Mouse (Mus musculus) embryo, embryonic 10.5 days (tissue): ENCODE data around the gene Olfr172.

Source experiments
- DNase-seq: peaks from one replicate; pipeline ENCODE4 v3.0.0-alpha.2; 2015; ENCODE audit warnings: low spot score

Olfr172 gene

DNA sequence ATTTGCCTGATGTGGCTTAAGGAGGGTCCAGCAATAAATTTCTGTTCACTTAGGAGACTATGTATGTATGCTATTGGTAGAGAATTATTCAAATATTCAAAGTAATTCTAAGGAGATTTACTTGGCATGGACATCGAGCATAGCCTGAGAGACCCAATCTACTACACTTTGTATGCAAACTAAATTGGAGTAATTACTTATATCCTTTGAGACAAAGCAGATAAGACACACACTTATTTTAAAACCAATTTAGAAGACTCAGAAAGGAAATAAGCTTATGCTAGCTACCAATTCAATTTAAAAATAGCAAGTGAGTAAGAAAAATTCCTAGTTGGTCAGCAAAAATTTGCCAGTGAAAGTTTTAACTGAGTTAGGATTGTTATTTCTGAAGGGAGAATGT is at the start of gene Olfr172:
Gene Olfr172 (minus strand): TSS at position 101 of the 400 bp plus-strand sequence.
- no peak for DNase-seq

DNA sequence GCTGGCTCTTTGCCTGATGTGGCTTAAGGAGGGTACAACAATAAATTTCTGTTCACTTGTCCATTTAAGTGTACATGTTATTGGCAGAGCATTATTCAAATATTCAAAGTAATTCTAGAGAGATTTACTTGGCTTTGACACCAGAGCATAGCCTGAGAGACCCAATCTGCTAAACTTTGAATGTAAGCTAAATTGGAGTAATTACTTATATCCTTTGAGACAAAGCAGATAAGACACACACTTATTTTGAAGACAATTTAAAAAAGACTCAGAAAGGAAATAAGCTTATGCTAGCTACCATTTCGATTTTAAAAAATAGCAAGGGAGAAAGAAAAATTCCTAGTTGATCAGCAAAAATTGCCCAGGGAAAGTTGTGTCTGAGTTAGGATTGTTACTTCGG is 37.2 kb upstream of the Olfr172 start, which contains the start of gene Olfr173:
Gene Olfr173 (minus strand): TSS at position 101 of the 400 bp plus-strand sequence.
- no peak for DNase-seq

DNA sequence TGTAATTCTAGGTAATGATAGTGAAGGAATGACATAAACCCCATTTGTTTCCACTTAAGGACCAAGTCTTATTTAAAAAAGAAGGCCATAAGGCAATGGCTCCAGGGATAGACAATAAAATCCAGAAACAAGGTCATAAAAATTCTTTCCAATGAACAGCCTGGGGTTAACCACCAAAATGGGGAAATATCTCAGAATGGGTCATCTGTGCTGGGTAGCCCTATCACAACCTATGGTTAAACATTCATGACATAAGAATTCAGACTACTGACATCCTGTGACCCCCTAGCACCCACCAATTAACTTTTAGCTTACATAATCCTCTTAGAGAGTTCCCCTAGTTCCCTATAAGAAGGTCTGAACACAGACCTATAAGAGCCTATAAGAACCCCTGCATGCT is 6.8 kb downstream of the Olfr172 start:
- DNase-seq, result no peak

DNA sequence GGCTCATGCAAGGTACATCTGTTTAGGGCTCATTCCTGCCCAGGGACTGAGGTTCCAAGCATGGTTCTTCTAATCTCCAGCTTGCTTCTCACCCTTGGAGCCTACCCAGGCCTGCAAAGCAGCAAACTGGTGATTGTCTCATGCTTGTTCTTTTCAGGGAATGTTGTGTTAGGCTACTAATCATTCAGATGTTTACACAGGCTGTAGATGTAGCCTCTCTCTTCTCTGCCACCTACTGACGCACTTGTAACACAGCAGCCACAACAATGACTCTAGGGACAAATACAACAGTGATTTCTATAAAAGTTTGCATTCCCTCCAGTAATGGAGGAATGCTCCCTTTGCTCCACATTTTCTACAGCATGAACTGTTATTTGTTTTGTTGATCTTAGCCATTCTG is 11.7 kb downstream of the Olfr172 start:
- DNase-seq, result peak; percentile 36

DNA sequence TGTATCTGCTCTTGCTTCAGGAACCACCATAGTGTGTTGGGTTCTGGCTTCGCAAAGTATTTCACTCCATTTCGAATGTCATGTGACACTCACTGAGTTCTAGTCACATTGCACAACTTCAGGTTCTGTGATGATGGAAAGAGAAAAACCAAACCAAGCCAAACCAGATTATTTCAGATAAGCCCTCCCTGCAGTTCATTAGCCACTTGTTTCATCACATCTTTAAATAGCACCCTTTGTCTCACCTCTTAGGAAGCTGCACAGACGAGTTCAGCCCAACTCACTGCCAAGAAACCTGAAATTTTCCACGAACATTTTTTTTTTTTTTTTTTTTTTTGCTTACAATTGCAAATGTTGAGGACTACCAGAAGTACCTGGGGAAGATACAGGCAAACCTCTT is 16.3 kb downstream of the Olfr172 start:
- DNase-seq, result no peak

DNA sequence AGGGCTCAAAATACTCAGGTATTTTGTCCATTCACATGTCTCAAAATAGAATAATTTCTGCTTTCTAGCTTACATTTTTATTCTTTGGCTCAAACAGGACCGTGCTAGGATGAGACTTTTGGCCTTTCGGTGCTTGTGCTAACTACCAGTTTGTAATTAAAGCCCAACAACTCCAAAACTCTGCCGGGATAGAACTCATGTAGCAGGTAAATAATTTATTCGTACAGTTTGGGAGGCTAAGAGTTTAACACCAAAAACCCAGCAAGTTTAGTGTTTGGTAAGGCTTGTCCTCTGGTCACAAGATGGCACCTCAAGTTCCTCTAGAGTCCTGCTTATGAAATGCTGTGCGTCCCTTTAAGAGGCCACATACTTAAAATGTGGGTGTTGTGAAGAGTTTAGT is 22.2 kb downstream of the Olfr172 start:
- no peak for DNase-seq

DNA sequence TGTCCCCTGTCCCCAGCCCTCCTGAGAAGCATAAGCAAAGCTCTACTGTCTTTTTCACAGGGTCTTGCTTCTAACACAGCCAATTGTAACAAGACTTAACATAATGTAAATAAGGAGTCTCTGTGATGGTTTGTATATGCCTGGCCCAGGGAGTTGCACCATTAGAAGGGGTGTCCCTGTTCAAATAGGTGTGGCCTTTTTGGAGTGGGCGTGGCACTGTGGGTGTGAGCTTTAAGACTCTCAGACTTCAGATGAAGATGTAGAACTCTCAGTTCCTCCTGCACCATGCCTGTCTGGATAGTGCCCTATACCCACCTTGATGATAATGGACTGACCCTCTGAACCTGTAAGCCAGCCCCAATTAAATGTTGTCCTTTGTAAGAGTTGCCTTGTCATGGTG is 24.2 kb downstream of the Olfr172 start:
- DNase-seq, result no peak

DNA sequence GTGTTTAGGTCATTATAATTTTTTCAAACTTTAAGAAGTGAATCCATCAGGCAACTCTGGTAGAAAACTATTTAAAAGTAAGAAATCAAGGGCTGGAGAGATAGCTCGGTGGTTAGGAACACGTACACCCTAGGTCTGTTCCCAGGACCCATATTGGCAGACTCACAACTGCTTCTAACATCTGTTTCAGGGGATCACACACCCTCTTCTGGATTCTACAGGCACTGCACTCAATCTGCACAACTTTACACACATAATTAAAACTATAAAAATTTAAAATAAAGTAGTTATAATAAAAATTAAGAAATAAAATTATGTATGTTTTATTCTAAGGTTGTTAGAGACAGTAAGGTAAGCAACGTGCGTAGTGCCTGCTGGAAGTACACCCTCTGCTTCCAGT is 24.8 kb downstream of the Olfr172 start:
- no peak for DNase-seq

DNA sequence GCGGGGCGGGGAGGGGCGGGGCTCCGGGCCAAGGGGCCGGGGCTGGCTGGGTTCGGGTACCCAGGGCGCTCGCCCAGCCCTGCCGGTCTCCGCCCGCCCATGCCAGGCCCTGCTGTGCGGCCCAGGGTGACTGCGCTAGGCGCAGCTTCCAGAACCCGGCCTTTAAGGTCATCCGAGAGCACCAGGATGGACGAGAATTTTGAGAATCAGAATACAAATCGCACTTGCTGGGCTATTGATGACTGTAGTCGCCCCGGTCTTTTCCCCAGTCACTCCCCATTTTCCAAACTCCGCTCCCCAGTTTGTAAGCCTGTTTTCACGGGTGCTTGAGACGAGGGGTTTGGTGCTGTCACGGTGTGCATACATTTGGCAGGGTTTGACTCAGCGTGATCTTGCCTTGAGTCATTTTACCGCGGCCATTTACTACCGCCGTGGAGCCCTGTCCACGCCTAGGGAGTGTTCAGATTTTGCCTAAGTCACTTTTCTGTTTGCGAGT is 34.8 kb downstream of the Olfr172 start:
- peak; percentile 45 for DNase-seq

DNA sequence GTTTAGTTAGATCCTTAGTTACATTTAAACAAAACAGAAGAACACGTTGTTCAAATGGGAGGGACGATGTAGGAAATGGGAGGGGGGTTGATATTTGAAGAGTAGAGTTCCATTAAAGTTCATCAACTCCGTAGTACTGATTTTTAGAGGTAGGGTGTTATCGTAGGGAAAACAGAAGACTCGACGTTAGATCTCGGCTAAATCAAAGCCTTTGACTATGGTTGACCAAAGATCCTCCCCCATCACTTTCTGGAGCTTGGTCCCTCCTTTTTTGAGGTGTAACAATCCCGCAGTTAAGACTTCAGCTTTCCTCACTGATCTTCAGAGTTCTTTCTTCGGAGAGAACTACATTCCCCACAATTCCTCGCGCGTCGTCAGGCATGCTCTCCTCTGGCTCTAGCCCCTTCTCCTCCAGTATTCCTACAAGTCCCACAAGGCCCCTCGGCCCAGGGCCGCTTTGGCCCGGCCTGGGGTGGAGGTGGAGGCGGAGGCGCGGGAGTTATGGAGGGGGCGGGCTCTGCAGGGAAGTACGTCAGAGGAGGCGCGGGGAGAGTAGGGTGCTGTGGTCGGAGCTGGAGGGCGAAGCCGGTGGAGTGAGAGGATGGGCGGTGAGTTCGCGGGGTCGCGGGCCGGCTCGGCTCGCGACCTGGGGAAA is 35.4 kb downstream of the Olfr172 start, which contains the start of gene Cldnd1:
Gene Cldnd1 (plus strand): TSS at position 434 of the 655 bp plus-strand sequence.
- DNase-seq, result peak; percentile 97

DNA sequence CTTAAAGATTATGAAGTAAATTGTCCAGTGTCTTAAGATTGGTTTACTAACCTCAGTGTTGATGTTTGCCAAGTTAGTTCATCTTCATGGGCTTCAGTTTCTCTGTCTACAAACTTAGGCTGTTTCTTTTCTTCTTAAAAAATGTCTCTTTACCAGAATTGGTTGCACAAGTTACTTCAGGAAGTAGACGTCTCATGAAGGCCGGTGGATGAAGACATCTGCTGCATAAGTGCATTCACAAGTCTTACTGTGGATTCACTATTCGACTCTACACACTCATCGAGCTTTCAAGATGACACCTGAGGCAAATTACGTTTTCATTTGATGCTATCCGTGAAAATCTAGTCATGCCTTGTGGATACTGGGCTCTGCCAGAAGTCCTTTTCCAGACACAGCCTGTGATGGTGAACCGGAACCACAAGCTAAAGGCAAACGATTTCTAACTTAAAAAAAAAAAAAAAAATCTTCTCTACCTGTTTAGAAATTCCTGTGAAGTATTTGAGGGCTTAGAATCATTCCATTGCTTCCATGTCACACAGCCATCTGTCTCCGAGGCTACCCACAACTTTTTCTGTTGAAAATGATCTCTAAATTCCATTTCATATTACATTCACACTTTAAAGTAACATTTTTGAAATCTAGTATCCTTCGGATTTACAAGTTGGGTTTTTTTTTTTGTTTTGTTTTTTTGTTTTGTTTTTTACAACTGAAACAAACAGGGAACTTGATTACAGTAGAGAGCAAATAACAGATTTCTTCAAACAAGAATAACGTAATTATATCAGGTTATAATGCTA is 36.1 kb downstream of the Olfr172 start:
- DNase-seq, result no peak

DNA sequence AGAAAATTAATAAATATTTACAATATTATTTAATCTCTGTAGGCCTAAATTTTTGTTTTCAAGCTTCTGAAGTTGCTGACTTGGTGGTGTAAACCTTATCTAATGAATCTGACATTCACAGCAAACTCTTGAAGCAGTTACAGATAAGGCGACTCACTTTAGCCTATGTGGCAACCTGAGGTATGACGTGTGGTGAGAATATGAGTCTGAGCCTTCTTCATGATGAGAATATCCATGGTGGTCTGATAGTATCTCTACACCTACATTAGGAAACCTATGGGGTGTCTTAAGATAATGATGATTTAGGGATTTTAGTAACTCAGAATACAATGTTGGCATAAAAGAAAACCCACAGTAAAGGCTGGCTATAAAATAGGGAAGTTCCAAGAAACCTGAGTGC is 40.7 kb downstream of the Olfr172 start:
- DNase-seq, result no peak

DNA sequence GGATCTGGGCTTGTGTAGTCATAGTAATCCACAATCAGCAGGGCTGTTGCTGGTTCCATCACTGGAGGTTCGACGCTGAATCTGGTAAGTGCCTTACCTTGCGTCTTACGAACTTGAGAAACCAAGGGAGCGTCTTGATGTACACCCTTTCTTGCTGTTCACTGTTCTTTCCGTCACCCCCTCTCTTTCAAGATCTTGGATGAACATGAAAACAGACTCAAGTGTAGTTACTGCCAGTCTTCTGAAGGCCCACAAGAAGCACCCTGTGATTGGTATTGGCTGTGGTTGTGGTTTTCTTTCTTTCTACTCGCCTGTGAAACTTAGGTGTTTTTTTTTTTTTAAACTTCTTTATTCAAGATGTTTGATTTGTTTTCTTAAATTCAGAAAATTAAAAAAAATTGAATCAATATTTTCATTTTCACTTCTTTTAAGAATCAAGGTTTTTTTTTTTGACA is 44.3 kb downstream of the Olfr172 start, which contains the start of gene Gpr15:
Gene Gpr15 (minus strand): TSS at position 405 of the 455 bp plus-strand sequence.
- DNase-seq, result no peak

DNA sequence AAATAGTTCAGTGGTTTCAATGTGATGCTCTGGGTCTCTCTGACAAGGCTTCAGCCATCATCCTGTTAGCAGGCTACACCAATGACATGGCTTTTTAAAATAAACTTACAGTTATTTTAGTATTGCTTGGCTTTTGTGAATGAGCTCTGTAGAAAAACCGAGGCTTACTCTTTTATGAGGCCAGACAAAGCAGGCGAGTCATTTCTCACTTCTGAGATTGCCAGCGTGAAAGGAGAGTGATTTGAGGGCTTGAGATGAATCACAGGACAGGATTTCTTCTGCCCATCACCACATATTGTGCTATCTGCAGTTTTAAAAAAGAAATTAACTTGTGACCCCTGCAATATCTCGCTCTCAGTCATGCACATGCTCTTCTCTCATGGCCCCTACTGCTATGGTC is 48.0 kb downstream of the Olfr172 start:
- DNase-seq, result no peak

DNA sequence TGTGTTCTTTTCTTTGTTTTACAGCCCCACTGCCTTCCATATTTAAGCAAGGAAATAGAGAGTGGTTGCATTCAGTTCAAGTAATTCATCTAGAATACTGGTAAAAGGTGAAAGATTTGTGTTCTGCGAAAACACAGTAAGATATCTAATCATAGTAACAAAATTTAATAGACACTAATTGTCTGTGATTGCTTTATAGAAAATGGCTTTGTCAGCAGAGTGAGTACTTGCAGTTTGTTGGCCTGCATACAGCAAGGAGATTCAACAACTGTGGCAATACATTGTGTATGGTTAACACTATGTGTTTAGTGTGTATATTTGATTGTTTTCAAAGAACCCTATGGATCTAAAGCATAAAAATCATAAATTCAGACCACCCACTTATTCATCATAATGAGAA is 49.8 kb downstream of the Olfr172 start:
- DNase-seq, result no peak

DNA sequence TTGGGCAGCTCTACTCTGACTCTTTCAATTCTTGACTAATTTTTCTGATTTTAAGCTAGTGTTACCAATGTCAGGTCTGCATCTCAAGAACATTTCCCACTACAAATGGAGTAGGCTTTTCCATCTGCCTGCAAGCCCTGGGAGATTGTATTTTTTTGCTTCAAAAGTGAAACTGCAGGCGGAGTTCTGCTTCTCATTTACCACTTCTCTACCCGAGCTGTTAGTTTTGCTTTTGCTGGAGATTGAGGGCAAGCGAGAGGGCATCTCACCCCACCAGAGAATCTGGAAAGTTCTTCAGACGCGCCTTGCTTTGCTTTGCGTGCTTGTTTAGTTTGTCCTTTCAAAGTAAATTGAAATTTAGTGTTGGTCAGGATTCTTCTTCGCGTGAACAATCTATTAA is 50.8 kb downstream of the Olfr172 start:
- DNase-seq, result no peak
